Mouse (Mus musculus) ES-E14 (cell line): ENCODE measurements around the gene H2afj.

ENCODE experiments used
- HCFC1 ChIP-seq: IDR thresholded peaks from 2 replicates; pipeline ENCODE4 v1.6.1; 2012; ENCODE audit warnings: low read length, inconsistent platforms, borderline replicate concordance; ENCODE audit not compliant: insufficient read depth
- ZC3H11A ChIP-seq: IDR thresholded peaks from 2 replicates; pipeline ENCODE4 v1.6.1; 2012; ENCODE audit warnings: low read depth, mild to moderate bottlenecking, inconsistent platforms, low read length, borderline replicate concordance
- ZNF384 ChIP-seq: IDR thresholded peaks from 2 replicates; pipeline ENCODE4 v1.6.1; 2012; ENCODE audit warnings: low read depth, low read length, inconsistent platforms

- TF ChIP-seq HCFC1 (no peak), ZC3H11A (no peak), ZNF384 (no peak)
Measured at GRCm38 (mm10) chr6:136809077-136809476, 1.0 kb downstream of the H2afj start.
